Mouse (Mus musculus) left cerebral cortex, adult 6 months (tissue): ENCODE results near the gene Gfra1. TPM values are rescaled to one million over a fixed set of nuclear protein-coding genes. Genes with fewer than 3 reads are reported as not detected.

Experiments
- long read RNA-seq, 2 experiments: library from polyadenylated mRNA; unstranded; transcript quantifications; one replicate each; pipeline ENCODE4 v2.0.0; 2019 to 2020
- polyA plus RNA-seq: library from polyadenylated mRNA; unstranded; fragments of <200 nt; fragmentation: Nextera tagmentation; gene quantifications from 2 replicates; pipeline ENCODE4 v1.2.3, GENCODE M21; 2021

The Gfra1 gene
- polyA plus RNA-seq: 24.9 and 31.1 TPM in 2 replicates
- long read RNA-seq, experiment 1, full-length matches to known transcripts: 11 of 30 reads
- long read RNA-seq, experiment 1, partial matches to known transcripts: 5 of 30 reads
- long read RNA-seq, experiment 1, other reads (novel, unspliced or antisense): 14 of 30 reads
- long read RNA-seq, experiment 2, partial matches to known transcripts: 2 of 14 reads
- long read RNA-seq, experiment 2, other reads (novel, unspliced or antisense): 12 of 14 reads

GRCm38 (mm10) chr19:58455496-58456061 is at the start of gene Gfra1:
TSS of gene Gfra1 (minus strand) at chr19:58455909.

Other genes with a start within 250 kb of the Gfra1 start
- gene Ccdc172, start 56.1 kb upstream of the Gfra1 start, polyA plus RNA-seq: 0.15 and 0.45 TPM in 2 replicates
- gene Pnlip, start 196.6 kb upstream of the Gfra1 start, polyA plus RNA-seq: 1.1 and 1.6 TPM in 2 replicates